Mouse (Mus musculus): ENCODE results near the gene Ifna7.
"Not testable (repeated sequence)": the region's sequence is repeated elsewhere in the genome, so short reads cannot be mapped to it uniquely, and the experiment has no call there.

GRCm38 (mm10) chr4:88797097-88797496 is 18.9 kb upstream of the Ifna7 start, which contains the start of gene Gm13279:
- TF ChIP-seq POLR2A (IDR thresholded peaks at IDR 0.05; ENCODE audit: insufficient read depth, low read depth, low read length); CTCF (IDR thresholded peaks at IDR 0.05); EP300 (IDR thresholded peaks at IDR 0.05; ENCODE audit: insufficient read depth, low read depth, low read length): not testable (repeated sequence)
